Mouse (Mus musculus): ENCODE data around the gene Pcnt.
A peak's percentile ranks its signal among the peaks of the same experiment; 100 is the strongest.

Pcnt gene

DNA sequence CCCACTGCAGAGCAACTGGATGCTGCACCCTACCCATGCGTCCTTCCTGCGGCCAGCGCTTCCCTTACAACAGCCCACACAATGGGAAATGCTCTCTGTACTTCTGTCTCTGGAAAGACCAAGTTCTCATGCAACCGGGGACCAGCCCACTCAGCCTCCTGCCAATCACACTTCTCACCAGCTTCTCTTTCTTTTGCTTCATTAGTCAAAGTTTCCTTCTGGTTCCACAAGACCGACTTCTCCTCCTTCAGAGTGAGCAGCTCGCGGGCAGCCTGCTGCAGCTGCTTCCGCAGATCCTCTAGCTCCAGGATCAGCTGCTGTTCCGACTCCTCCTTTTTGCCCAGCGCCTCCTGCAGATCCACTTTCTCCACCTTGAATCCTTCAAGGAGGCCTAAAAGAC lies 34.1 kb downstream of the Pcnt start:
- no peak for DNase-seq (ENCODE audit: low read depth, low spot score)

DNA sequence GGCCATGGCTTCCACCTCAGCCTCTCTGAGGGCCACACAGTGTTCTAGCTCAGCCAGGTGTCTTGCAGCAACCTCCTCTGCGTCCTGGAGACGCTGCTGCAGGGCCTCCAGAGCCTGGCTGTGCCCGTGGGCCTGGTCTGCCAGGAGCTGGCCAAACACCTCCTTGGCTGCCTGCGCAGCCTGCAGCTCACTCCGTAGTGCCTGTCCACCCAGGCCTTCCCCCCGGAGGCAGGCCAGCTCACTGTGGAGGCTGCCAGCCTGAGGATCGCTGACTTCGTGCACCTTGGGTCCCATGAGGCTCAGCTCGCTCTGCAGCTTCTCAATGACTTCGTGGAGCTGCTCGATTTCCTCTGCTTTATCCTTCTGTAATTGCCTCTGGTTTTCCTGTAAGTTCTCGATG lies 50.0 kb downstream of the Pcnt start:
- DNase-seq (ENCODE audit: low read depth, low spot score): no peak

DNA sequence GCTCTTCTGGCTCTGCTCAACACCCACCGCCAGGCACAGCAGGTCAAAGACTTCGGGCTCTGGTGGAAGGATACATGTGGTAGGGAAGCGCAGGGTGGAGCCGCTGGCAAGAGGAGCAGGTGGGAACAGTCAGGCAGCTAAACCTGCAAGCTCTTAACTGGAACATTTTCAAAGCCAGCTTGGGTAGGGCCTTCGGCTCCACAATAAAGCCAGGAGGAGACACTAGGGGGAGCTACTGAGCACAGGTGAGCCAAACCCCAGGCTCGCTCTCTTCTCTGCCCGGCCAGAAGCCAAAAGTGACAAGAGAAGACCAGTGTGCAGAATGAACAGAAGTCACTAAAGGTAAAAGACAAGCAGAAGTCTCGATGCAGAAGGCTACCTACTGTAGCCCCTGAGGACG lies 50.8 kb downstream of the Pcnt start:
- peak; percentile 20 for DNase-seq (ENCODE audit: low read depth, low spot score)

DNA sequence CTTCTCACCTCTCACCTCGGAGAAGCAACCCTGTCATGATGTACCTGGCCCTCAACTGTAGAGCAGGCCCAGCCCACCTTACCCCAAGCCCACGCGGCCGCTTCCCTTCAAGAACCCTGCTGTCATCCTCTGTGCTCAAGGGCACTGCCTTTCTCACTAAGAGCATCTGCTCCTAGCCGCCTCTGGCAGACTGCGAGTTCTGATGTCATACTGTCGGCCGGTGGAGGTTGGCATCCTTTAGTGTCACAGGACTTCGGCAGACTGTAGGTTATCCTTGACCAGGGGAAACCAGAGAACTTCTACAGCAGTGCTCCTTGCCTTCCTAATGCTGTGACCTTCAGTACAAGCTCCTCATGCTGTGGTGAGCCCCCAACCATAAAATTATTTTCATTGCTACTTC lies 51.4 kb downstream of the Pcnt start:
- DNase-seq (ENCODE audit: low read depth, low spot score): no peak

GRCm38 (mm10) chr10:76374981-76375380 lies 67.6 kb downstream of the Pcnt start:
- no peak for DNase-seq (ENCODE audit: low read depth, low spot score)

GRCm38 (mm10) chr10:76371736-76372135 lies 70.8 kb downstream of the Pcnt start:
- no peak for DNase-seq (ENCODE audit: low read depth, low spot score)

DNA sequence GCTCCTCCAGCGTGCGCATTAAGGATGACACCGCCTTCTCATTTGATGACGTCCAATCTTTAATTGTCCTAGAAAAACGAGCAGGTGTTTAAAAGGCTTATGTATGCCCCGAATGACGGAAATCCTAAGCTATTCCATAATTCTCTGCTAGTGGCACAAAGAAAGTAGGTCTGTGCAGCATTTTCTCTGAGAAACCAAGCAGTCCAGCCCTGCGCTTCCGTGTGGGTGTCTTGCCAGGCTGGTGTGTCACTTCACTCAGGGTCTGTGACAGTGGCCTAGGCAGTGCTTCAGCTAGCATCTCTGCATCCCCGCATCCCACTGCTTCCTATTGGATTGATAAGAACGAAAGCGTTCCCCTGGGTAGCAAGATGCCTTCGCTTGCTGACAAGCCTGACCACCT lies 73.8 kb downstream of the Pcnt start:
- DNase-seq (ENCODE audit: low read depth, low spot score): no peak

DNA sequence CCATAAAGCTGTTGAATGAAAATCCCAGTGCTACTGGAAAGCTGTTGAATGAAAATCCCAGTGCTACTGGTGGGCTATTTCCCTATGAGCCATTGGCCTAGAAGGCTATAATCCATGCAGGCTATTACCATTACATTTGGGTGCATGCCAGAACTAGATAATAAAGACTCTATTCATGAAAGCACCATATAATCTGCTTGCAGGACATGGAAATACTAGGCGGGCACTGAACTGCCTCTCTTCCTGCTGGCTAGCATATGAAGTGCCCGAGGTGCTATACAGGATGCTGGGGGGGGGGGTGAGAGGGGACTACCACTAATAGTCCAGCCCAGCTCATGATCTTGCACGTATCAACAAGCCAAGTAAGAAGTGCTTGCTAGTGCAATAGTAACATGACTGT lies 79.4 kb downstream of the Pcnt start:
- DNase-seq (ENCODE audit: low read depth, low spot score): no peak

DNA sequence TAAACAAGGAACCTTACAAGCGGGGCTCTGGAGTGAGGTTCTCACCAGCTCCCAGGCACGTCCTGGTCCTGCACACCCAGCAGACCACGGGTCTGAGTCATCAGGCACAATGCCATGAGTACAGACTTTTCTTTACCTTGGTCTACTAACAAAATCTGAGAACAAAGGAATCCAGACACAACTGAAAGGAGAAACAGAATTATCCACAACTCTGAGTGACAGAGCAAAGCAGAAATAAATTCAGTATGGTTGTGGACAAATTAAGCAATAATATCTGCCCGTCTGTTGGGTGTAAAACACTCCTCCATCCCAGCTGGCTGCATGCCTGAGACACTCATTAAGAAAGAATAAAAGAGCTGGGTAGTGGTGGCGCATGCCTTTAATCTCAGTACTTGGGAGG lies 84.1 kb downstream of the Pcnt start:
- no peak for DNase-seq (ENCODE audit: low read depth, low spot score)

GRCm38 (mm10) chr10:76357286-76357875 lies 85.2 kb downstream of the Pcnt start:
- DNase-seq (ENCODE audit: low read depth, low spot score): no peak

GRCm38 (mm10) chr10:76354974-76355373 lies 87.6 kb downstream of the Pcnt start:
- DNase-seq (ENCODE audit: low read depth, low spot score): no peak

DNA sequence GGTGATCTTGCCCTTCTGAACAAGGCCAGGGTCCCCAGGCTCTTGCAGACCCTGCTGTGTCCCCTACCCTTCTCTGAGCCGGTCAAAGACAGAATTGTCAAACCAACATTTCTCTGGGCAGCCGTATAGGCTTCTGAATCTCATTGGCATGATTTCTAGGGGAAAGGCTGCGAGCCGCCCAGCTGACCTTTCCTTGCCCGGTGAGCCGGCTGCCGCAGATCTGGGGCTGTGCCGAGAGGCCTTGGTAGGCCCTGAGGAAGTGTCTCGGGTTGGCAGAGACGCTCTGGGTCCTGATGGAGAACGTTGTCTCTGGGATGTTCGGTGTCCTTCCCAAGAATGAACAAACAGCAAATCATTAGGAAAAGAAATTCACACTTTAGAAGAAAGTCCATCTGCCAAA lies 88.6 kb downstream of the Pcnt start:
- DNase-seq (ENCODE audit: low read depth, low spot score): no peak

GRCm38 (mm10) chr10:76351953-76352352 lies 90.6 kb downstream of the Pcnt start:
- no peak for DNase-seq (ENCODE audit: low read depth, low spot score)

DNA sequence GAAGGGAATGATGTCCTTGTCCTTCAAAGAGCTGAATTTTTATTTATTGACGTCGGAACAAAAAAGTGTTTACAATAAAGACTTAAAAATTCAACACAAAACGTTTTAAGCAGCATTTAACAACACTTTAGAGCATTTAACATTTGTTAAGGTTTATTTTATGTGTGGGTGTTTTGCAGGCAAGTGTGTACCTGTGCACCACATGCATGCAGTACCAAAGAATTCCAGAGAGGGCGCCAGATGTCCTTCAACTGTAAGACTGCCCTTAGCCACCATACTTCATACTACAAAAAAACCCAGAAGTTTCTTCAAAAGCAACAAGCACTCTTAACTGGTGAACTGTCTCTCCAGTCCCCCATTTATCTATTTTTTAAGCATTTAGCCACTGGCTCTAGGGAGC lies 96.0 kb downstream of the Pcnt start:
- DNase-seq (ENCODE audit: low read depth, low spot score): no peak

DNA sequence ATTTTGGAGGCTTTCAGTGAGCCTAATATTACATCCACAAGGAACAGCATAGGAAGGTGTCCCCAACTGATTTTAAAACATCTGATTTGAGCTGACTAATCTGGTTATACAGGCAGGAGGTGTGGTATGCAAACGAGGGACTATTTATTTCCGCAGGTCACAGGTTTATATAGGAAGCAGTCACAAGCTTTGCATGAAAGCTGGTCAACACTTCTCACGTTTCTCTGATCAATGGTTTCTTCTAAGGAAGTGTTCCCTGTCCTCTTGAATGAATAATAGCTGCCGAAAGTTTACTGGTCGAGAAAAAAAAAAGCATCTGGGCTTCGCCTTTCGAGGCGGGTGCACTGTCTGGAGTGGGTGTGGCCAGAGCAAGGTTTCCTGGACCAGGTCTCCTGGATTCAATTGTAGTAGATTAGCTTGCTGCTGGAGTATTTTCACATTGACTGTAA lies 96.5 kb downstream of the Pcnt start:
- DNase-seq (ENCODE audit: low read depth, low spot score): no peak

DNA sequence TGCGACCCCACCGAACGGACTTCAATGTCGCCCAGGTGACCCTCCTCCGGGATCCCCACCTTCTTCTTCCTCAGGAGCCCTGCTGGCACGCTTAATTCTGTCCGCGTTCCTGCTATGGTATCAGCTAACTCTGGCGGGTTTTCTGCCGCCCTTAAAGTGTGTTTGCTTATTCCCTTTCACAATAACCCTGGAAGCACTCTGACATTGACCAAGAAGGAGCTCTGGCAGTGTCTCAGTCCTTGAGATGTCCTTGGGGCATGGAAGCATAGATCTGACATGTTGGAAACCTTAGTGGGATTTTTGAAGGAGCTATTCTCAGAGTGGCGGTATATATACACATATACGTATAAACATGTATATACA lies 97.1 kb downstream of the Pcnt start:
- DNase-seq (ENCODE audit: low read depth, low spot score): no peak

- peak; percentile 91 for DNase-seq (ENCODE audit: low read depth, low spot score)
Observed at GRCm38 (mm10) chr10:76344711-76345539, 97.7 kb downstream of the Pcnt start, which contains the start of gene Dip2a. Gene Dip2a, minus strand, starts transcription at chr10:76345291.

DNA sequence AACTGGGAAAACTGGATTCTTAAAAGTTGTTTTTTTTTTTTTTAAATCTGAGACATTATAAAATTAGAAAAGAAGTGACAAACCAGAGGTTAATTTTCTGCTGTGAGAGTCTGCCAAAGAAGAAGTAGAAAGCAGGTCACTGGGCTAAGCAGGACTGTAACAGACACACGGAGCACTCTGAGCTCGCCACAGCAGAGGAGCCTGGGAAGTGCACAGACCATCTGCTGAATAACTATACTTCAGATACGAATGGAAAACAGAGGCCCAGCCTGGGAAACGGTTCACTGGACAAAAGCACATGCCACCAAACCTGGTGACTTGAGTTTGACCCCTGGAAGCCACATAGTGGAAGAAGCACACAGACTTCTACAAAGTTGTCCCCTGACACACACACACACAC lies 108.2 kb downstream of the Pcnt start:
- no peak for DNase-seq (ENCODE audit: low read depth, low spot score)

DNA sequence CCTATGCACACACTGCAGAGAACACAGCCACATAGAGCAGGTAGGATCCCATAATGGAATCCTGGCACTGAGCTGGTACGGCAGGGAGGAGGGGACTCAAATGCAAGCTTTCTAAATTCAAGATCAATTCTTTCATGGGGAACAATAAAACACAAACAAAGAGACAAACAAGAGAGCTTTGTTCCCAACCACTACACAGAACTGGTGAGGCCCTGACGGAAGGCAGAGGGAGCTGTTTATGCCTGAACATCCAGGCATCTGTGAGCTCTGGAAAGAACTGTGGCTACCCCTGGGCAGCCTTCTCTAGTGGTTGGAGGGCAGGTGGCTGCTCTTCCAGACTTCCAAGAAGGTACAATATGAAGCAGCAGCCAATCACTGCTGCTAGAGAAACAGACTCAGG lies 110.5 kb downstream of the Pcnt start:
- DNase-seq (ENCODE audit: low read depth, low spot score): no peak

DNA sequence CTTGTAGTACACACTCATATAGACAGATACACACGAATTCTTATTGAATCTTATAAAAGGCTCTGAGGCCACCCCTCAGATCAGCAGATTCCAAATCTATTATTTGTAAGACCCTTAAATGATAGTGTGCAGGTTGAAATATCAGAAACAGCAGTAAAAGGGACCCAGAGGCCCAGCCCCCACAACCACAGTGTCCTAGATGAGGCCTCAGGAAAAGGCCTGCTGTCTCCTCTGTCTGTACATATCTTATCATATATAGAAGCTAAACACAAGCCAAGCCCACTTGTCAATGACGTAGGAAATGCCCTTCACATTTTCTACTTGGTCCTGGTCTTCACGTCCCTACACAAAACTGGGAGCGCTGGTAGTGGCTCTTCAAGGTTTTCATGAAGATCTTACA lies 113.5 kb downstream of the Pcnt start:
- no peak for DNase-seq (ENCODE audit: low read depth, low spot score)

DNA sequence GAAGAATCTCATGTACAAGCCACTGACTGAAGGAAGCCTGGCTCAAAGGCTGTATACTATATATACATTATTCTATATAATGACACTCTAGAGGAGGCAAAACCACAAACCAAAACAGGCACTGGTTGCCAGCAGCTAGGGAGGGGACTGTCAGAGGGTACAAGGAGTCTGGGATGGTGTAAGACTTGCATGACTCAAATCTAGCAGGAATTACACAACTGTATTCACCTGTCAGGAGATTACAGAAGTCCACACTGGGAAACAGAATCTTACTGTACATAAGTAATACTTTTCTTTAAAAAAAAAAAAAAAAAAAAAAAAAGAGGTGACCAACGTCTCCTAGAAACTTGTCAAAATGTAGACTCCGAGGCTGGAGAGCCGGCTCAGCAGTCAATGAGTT lies 114.0 kb downstream of the Pcnt start:
- DNase-seq (ENCODE audit: low read depth, low spot score): no peak

GRCm38 (mm10) chr10:76326304-76327006 lies 116.1 kb downstream of the Pcnt start:
- peak; percentile 43 for DNase-seq (ENCODE audit: low read depth, low spot score)

- no peak for DNase-seq (ENCODE audit: low read depth, low spot score)
Observed at GRCm38 (mm10) chr10:76317623-76318022, 125.0 kb downstream of the Pcnt start.
